Mouse (Mus musculus) limb, embryonic 12.5 days (tissue): Measurements from ENCODE around the gene Myh9. TPM values are rescaled to one million over a fixed set of nuclear protein-coding genes. Genes with fewer than 3 reads are reported as not detected.
"Not testable (repeated sequence)": the region's sequence is repeated elsewhere in the genome, so short reads cannot be mapped to it uniquely, and the experiment has no call there.

Experiments used
- ATAC-seq: fragments of 200-750 bp; cut with Nextera tagmentation; 2 replicates; pipeline ENCODE4 v1.8.0; 2017; ENCODE audit warnings: low read depth, moderate TSS enrichment; ENCODE audit not compliant: insufficient number of reproducible peaks, insufficient read depth, low FRiP score, low TSS enrichment
- H3K27ac ChIP-seq: fragments of 300-500 bp; sonication (generic); 2 replicates; pipeline ENCODE4 v1.5.1; 2016; ENCODE audit warnings: mild to moderate bottlenecking, moderate library complexity
- H3K27me3 ChIP-seq: fragments of 300-500 bp; sonication (generic); 2 replicates; pipeline ENCODE4 v1.6.1; 2016; ENCODE audit warnings: mild to moderate bottlenecking, moderate library complexity
- H3K36me3 ChIP-seq: fragments of 300-500 bp; sonication (generic); 2 replicates; pipeline ENCODE4 v1.6.1; 2016; ENCODE audit warnings: mild to moderate bottlenecking, moderate library complexity
- H3K4me1 ChIP-seq: fragments of 300-500 bp; sonication (generic); replicated peaks from 2 replicates; pipeline ENCODE4 v1.6.1; 2016
- H3K4me2 ChIP-seq: fragments of 300-500 bp; sonication (generic); 2 replicates; pipeline ENCODE4 v1.6.1; 2016; ENCODE audit warnings: mild to moderate bottlenecking, moderate library complexity
- H3K4me3 ChIP-seq: fragments of 300-500 bp; sonication (generic); replicated peaks from 2 replicates; pipeline ENCODE4 v1.5.1; 2016; ENCODE audit warnings: mild to moderate bottlenecking
- H3K9ac ChIP-seq: fragments of 300-500 bp; sonication (generic); replicated peaks from 2 replicates; pipeline ENCODE4 v1.6.1; 2016; ENCODE audit warnings: mild to moderate bottlenecking, moderate library complexity
- H3K9me3 ChIP-seq: fragments of 300-500 bp; sonication (generic); 2 replicates; pipeline ENCODE4 v1.6.1; 2016; ENCODE audit warnings: mild to moderate bottlenecking, moderate library complexity
- WGBS: fragments of 180-500 bp; shearing (Covaris S2); methylation state at CpG from one replicate; pipeline ENCODE4 v1.1.7; 2016; 5-methylcytosine and 5-hydroxymethylcytosine counted together
- polyA plus RNA-seq: library from polyadenylated mRNA; unstranded; fragments of >200 nt; fragmentation: Nextera tagmentation; extraction: Ambion mirVana; gene quantifications from 2 replicates; pipeline ENCODE4 v1.2.1, GENCODE M21; 2016

Myh9 gene
- polyA plus RNA-seq, 1 experiment from 2014 or later: 40.0 TPM

- H3K9ac ChIP-seq, H3K9me3 ChIP-seq, ATAC-seq, H3K36me3 ChIP-seq, H3K4me3 ChIP-seq, H3K4me2 ChIP-seq, H3K27me3 ChIP-seq, H3K27ac ChIP-seq, H3K4me1 ChIP-seq: not testable (repeated sequence)
- WGBS: 90% methylated on average over 9 of the region's 10 CpGs
These were observed 25.4 kb upstream of the Myh9 start for GRCm38 (mm10) chr15:77867231-77867968.

DNA sequence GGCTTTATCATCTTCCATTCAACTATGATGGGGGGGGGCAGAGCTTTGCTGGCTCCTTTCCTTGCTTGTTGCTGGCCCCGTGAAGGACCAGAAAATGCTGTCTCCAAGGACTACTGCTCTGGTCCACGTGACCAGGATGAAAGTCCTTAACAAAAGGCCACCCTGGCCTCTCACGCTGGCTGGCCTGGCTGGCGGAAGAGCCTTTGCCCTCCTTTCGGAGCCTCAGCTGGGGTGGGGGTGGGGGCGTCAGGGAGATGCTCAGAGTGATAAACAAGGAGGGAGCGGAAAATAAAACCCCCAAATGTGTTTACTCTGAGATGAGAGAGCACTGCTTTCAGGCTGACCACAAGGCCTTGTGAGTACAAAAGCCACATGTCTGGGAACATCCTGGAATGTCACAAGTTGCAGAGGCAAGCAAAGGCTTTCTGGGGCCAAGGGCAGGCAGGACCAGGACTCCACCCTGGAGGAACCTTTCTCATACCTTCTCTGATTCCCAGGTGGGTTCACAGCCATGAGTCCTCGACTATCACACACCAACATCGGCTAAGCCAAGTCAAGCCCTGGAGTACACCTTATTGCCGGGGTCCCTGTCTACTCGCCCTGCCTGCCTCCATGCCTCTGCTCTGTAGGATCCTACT is 24.7 kb upstream of the Myh9 start:
- H3K27me3 ChIP-seq: no peaks in the 10 kb centered on the region
- H3K4me1 ChIP-seq: no peaks in the 10 kb centered on the region
- H3K9me3 ChIP-seq: 0 out of 2 replicates have a peak, but pooled peaks cover 3% of the 10 kb centered on the region
- no peak overlapping the region for H3K4me2 ChIP-seq
- H3K36me3 ChIP-seq: no peaks in the 10 kb centered on the region
- no peak overlapping the region for H3K27ac ChIP-seq
- no peak overlapping the region for H3K4me3 ChIP-seq
- no peak for ATAC-seq
- no peak overlapping the region for H3K9ac ChIP-seq
- WGBS: 45% methylated on average over 11 of the region's 11 CpGs

GRCm38 (mm10) chr15:77864063-77864758 is 22.2 kb upstream of the Myh9 start:
- Histone ChIP-seq H3K9ac (no peak overlapping the region), H3K27ac (no peak overlapping the region), H3K9me3 (no peaks in the 10 kb centered on the region), H3K36me3 (no peaks in the 10 kb centered on the region), H3K27me3 (no peaks in the 10 kb centered on the region), H3K4me1 (no peaks in the 10 kb centered on the region), H3K4me2 (no peak overlapping the region), H3K4me3 (no peak overlapping the region)
- no peak for ATAC-seq
- 79% methylated on average over 9 of the region's 9 CpGs for WGBS

- ATAC-seq: no peak
- 86% methylated on average over 22 of the region's 22 CpGs for WGBS
- Histone ChIP-seq H3K9ac (no peak overlapping the region), H3K36me3 (no peaks in the 10 kb centered on the region), H3K4me2 (no peak overlapping the region), H3K4me1 (no peaks in the 10 kb centered on the region; the same call in 1 of the 2 replicates), H3K27me3 (no peaks in the 10 kb centered on the region), H3K4me3 (no peak overlapping the region), H3K27ac (no peak overlapping the region), H3K9me3 (no peaks in the 10 kb centered on the region)
These were observed 21.3 kb upstream of the Myh9 start for GRCm38 (mm10) chr15:77862991-77863972.

- H3K27ac ChIP-seq: no peak overlapping the region
- no peaks in the 10 kb centered on the region for H3K36me3 ChIP-seq
- H3K4me3 ChIP-seq: no peak overlapping the region
- 76% methylated on average over 1 of the region's 1 CpGs for WGBS
- no peaks in the 10 kb centered on the region for H3K9me3 ChIP-seq
- no peak overlapping the region for H3K4me2 ChIP-seq
- H3K27me3 ChIP-seq: no peaks in the 10 kb centered on the region
- no peak overlapping the region for H3K9ac ChIP-seq
- no peak for ATAC-seq
- H3K4me1 ChIP-seq: peaks cover 4% of the 10 kb centered on the region; the same call in 1 of the 2 replicates
These were observed 18.2 kb upstream of the Myh9 start for GRCm38 (mm10) chr15:77860081-77860665.

GRCm38 (mm10) chr15:77857662-77858156 is 15.7 kb upstream of the Myh9 start:
- ATAC-seq: peak; percentile 56; the same call in 1 of the 2 replicates
- H3K27me3 ChIP-seq: no peaks in the 10 kb centered on the region
- H3K4me2 ChIP-seq: peak overlapping the region; percentile 81
- H3K4me3 ChIP-seq: peak overlapping the region; percentile 49
- H3K36me3 ChIP-seq: no peaks in the 10 kb centered on the region
- no peaks in the 10 kb centered on the region for H3K9me3 ChIP-seq
- H3K9ac ChIP-seq: peak overlapping the region; percentile 54
- WGBS: 1% methylated on average over 28 of the region's 28 CpGs
- peaks cover 4% of the 10 kb centered on the region; the same call in 1 of the 2 replicates for H3K4me1 ChIP-seq
- H3K27ac ChIP-seq: 0 out of 2 replicates have a peak overlapping the region, but pooled peaks have one; percentile 17

DNA sequence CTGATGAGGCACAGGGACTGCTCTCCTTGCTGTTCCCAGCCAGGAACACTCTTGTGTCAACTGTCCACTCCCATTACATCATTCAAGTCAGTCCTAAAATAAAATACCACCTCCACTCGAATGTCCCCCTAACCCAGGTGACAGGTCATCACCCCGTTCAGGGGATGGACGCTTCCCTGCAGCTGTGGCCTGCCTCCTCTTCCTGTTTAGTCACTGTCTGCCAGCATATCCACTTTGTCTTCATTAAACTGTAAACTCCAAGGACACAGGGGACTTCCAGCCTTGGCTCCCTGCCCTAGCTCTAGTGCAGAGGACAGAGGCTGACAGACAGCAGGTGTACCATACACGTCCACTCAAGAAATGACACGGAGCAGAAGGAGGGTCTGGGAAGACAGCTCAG is 14.6 kb upstream of the Myh9 start:
- 69% methylated on average over 5 of the region's 5 CpGs for WGBS
- Histone ChIP-seq H3K4me2 (no peak overlapping the region), H3K36me3 (no peaks in the 10 kb centered on the region), H3K4me1 (peaks cover 4% of the 10 kb centered on the region; the same call in 1 of the 2 replicates), H3K9ac (no peak overlapping the region), H3K4me3 (no peak overlapping the region), H3K9me3 (no peaks in the 10 kb centered on the region), H3K27ac (no peak overlapping the region), H3K27me3 (no peaks in the 10 kb centered on the region)
- no peak for ATAC-seq

- H3K9ac ChIP-seq: no peak overlapping the region
- no peak overlapping the region for H3K27ac ChIP-seq
- no peak overlapping the region for H3K4me2 ChIP-seq
- peaks cover 4% of the 10 kb centered on the region; the same call in 1 of the 2 replicates for H3K4me1 ChIP-seq
- ATAC-seq: no peak
- no peaks in the 10 kb centered on the region for H3K9me3 ChIP-seq
- 88% methylated on average over 8 of the region's 8 CpGs for whole genome bisulfite sequencing
- H3K36me3 ChIP-seq: no peaks in the 10 kb centered on the region
- H3K27me3 ChIP-seq: no peaks in the 10 kb centered on the region
- no peak overlapping the region for H3K4me3 ChIP-seq
These were observed 13.3 kb upstream of the Myh9 start for GRCm38 (mm10) chr15:77855301-77855700.

DNA sequence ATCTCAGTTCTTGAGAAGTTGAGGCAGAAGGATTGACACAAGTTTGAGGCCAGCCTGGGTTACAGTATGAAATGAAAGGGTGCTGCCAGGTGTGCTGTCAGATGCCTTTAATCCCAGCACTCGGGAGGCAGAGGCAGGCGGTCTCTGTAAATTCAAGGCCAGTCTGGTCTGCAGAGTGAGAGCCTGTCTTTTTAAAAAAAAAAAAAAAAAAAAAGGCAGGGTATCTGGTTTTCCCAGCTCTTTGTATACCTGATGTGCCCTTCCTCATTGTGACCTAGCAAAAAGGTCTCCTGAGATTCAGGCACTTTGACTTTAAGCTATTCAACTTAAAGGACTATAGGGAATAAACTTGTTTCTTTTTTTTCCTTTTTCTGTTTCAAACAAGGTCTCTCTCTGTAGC is 10.0 kb upstream of the Myh9 start:
- H3K4me1 ChIP-seq: peaks cover 6% of the 10 kb centered on the region
- no peak overlapping the region for H3K27ac ChIP-seq
- WGBS: 87% methylated on average over 2 of the region's 2 CpGs
- no peak for ATAC-seq
- no peak overlapping the region for H3K4me2 ChIP-seq
- no peaks in the 10 kb centered on the region for H3K9me3 ChIP-seq
- H3K9ac ChIP-seq: no peak overlapping the region
- H3K27me3 ChIP-seq: no peaks in the 10 kb centered on the region
- no peaks in the 10 kb centered on the region for H3K36me3 ChIP-seq
- H3K4me3 ChIP-seq: no peak overlapping the region

- Histone ChIP-seq H3K36me3 (no peaks in the 10 kb centered on the region), H3K27ac (no peak overlapping the region)
- WGBS: 50% methylated on average over 3 of the region's 3 CpGs
These were observed 9.2 kb upstream of the Myh9 start for GRCm38 (mm10) chr15:77851136-77851535.

More at GRCm38 (mm10) chr15:77851136-77851535, 9.2 kb upstream of the Myh9 start:
- no peak for ATAC-seq
- no peak overlapping the region for H3K4me2 ChIP-seq
- H3K4me3 ChIP-seq: no peak overlapping the region
- H3K9ac ChIP-seq: no peak overlapping the region
- peaks cover 6% of the 10 kb centered on the region for H3K4me1 ChIP-seq
- no peaks in the 10 kb centered on the region for H3K27me3 ChIP-seq
- no peaks in the 10 kb centered on the region for H3K9me3 ChIP-seq
